Mouse (Mus musculus): Measurements from ENCODE around the gene Dennd4c. TPM values are rescaled to one million over a fixed set of nuclear protein-coding genes. Genes with fewer than 3 reads are reported as not detected.

The Dennd4c gene
- 10 to 100 TPM; 29.4 to 40.9 TPM for total RNA-seq (2021)
- long read RNA-seq, experiment 1, partial matches to known transcripts, result 2 of 5 reads
- long read RNA-seq, experiment 1, other reads (novel, unspliced or antisense), result 3 of 5 reads
- long read RNA-seq, experiment 2, partial matches to known transcripts, result 0 of 2 reads
- long read RNA-seq, experiment 2, other reads (novel, unspliced or antisense), result 2 of 2 reads

GRCm38 (mm10) chr4:86748336-86749291 is at the start of gene Dennd4c:
Dennd4c (plus strand) TSS chr4:86748555.
- DNase-seq, result peak; percentile 97 to 98
- intact Hi-C loops (cut with DNase I), result no loop called here

DNA sequence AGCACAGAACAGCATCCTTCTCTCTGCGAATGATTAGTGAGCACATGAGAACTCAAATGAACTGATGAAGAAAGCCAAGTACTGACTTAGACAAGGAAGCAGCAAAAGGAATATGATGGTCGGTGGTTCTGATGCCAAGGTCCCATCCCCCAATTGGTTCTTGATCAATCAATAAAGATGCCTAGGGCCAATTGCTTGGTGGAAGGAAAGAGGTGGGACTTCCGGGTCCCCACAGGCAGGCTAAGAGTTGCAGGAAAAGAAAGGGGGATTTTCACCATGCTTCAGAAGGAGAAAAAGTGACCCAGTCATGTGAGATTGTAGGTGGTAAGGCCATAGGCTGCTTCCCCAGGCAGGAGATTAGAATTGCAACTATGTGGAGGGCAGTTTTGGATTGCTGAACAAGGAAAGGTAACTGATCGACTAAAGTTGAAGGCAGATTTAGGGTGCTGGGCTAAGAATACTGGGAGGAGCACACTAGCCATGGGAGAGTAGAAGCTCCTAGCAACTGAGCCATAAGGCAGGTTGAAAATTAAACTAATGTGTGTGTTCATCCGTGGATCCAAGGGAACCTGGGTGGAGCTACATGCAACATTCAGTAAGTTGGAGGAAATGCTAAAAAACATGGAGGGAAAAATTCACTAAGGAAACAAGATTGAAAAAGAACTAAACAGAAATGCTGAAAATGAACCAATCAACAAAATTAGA is 49.0 kb upstream of the Dennd4c start:
- no peak for DNase-seq
- intact Hi-C loops (cut with DNase I), result no loop called here

DNA sequence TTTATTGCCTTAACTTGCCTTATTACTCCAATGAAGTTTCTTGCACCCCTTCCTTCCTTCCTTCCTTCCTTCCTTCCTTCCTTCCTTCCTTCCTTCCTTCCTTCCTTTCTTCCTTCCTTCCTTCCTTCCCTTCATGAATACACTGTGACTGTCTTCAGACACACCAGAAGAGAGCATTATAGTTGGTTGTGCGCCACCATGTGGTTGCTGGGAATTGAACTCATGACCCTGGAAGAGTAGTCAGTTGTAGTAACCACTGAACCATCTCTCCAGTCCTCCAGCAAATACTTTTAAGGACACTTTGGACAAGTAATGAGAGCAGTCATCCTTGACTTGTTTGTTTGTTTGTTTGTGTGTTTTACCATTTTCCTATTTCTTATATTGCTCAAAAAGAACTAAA is 39.6 kb upstream of the Dennd4c start:
- no peak for DNase-seq
- intact Hi-C loops (cut with DNase I), result no loop called here

GRCm38 (mm10) chr4:86710034-86710650 is 38.2 kb upstream of the Dennd4c start:
- no peak for DNase-seq
- intact Hi-C loops (cut with DNase I), result no loop called here

DNA sequence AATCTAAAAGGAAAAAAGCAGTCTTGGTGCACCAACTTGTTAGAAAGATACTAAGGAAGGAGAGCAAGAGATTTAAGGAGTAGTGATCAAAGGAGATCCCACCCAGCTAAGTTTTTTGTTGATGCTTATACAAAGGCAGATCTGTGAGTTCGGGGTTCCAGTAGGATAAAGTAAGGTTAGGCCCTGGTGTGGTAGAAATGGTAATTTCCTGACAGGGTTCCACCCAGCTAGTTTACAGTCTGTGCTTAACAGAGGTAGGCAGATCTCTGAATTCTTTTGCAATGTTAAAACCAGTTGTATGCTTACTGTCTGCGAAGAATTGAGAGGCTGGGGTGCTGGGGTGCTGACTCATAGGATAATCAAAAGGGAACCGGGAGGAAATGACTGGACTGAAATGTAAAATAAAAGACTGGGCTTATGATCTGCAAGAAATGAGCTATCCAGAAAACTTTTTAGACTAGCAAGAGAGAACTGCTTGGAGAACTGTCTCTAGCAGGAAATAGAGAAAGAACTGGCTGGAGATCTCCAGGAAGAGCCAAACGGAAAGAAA is 37.6 kb upstream of the Dennd4c start:
- intact Hi-C loops (cut with DNase I), result no loop called here

GRCm38 (mm10) chr4:86712751-86713195 is 35.6 kb upstream of the Dennd4c start:
- intact Hi-C loops (cut with DNase I), result no loop called here

More for the DNA sequence above, 37.6 kb upstream of the Dennd4c start:
- no peak for DNase-seq

GRCm38 (mm10) chr4:86713518-86713917 is 34.8 kb upstream of the Dennd4c start:
- intact Hi-C loops (cut with DNase I), result no loop called here
- DNase-seq, result no peak

More at GRCm38 (mm10) chr4:86712751-86713195, 35.6 kb upstream of the Dennd4c start:
- peak; percentile 25 to 49 for DNase-seq

- DNase-seq, result no peak
- intact Hi-C loops (cut with DNase I), result no loop called here
Observed at GRCm38 (mm10) chr4:86715341-86715740, 33.0 kb upstream of the Dennd4c start.

GRCm38 (mm10) chr4:86717176-86717575 is 31.2 kb upstream of the Dennd4c start:
- no peak for DNase-seq
- intact Hi-C loops (cut with DNase I), result no loop called here

DNA sequence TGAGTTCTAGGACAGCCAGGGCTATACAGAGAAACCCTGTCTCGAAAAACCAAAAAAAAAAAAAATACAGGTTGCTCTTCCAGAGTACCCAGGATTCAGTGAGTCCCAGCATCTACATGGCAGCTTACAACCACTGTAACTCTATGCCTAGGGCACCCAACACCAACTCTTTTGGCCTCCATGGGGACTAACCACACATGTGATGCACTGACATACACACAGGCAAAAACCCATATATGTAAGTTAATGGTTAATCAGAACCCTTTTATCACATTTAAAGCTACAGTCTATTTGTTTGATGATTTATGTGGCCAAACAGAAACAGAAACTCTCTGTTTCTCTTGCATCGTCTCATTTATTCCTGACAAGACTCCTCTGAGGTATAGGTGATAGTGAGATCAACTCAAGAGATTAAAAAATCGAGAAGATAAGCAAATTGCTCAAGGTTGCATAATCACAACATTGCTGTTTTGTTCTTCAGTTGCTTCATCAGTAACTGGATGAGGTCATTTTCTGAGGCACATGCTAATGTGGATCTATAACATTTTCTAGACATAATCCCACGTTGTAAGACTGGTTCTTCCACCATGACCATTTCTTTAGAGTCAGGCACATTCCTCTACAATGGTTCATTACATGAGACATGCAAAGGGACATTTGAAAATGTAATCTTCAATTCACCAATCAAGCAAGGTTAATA is 29.3 kb upstream of the Dennd4c start:
- no peak for DNase-seq
- intact Hi-C loops (cut with DNase I), result no loop called here

GRCm38 (mm10) chr4:86721856-86722358 is 26.4 kb upstream of the Dennd4c start:
- DNase-seq, result no peak
- intact Hi-C loops (cut with DNase I), result no loop called here

- DNase-seq, result no peak
- intact Hi-C loops (cut with DNase I), result no loop called here
Observed at GRCm38 (mm10) chr4:86725175-86725574, 23.2 kb upstream of the Dennd4c start.

- intact Hi-C loops (cut with DNase I), result no loop called here
- DNase-seq, result no peak
Observed at GRCm38 (mm10) chr4:86726141-86726540, 22.2 kb upstream of the Dennd4c start.

- intact Hi-C loops (cut with DNase I), result no loop called here
- DNase-seq, result no peak
Observed at GRCm38 (mm10) chr4:86729829-86730228, 18.5 kb upstream of the Dennd4c start.

DNA sequence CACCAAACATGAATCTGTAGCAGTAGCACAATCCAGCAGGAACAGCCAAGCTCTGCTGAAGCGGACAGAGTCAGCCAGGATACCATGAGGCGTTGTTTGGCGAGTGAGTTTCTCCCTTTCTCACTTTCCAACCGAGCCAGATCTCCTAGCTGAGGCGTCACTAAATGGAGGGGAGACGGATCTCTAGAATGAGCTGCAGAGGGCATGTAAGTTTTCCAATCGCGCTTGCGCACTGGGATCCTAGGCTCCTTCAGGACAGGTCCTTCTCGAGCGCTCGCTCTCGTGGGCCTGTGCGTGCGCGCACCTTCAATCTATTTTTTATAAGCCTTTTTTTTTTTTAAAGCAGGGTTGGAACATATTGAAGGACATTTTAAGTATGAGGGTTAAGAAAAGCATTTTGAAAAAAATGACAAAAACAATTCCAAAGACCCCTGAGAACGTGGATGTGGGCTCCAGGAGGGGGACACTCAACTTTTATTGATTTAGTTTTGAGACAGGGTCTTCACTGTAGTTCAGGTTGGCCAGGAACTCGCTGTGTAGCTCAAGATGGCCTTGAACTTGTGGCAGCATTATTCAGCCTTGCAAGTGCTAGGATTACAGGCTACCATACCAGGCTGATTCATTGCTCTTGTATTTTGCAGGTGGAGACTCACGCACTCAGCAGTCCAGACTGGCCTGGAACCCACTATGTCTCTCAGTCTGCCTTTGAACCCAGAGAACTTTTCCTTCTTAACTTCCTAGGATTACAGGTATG is 14.1 kb upstream of the Dennd4c start:
- DNase-seq, result no peak
- intact Hi-C loops (cut with DNase I), result no loop called here

GRCm38 (mm10) chr4:86739308-86739993 is 8.9 kb upstream of the Dennd4c start:
- intact Hi-C loops (cut with DNase I), result no loop called here
- DNase-seq, result peak in 1 of 2 experiments; percentile 6

GRCm38 (mm10) chr4:86749361-86749841 is 1.0 kb downstream of the Dennd4c start:
- peak in 1 of 2 experiments; percentile 17 for DNase-seq

More at GRCm38 (mm10) chr4:86749361-86749841, 1.0 kb downstream of the Dennd4c start:
- intact Hi-C loops (cut with DNase I), result no loop called here
